Mouse (Mus musculus) ES-Bruce4 (cell line): Measurements from ENCODE around the gene Cyp4a10. TPM values are rescaled to one million over a fixed set of nuclear protein-coding genes. Genes with fewer than 3 reads are reported as not detected.

Source experiments
- H3K27ac ChIP-seq: 2 replicates; pipeline ENCODE4 v1.5.1; 2012; ENCODE audit warnings: low read length, inconsistent platforms; ENCODE audit not compliant: insufficient read depth
- H3K27me3 ChIP-seq: 2 replicates; pipeline ENCODE4 v1.6.1; 2012; ENCODE audit warnings: mild to moderate bottlenecking, low read length, inconsistent platforms; ENCODE audit not compliant: control insufficient read depth, poor library complexity, insufficient read depth, severe bottlenecking
- H3K36me3 ChIP-seq: 2 replicates; pipeline ENCODE4 v1.6.1; 2012; ENCODE audit warnings: inconsistent platforms, mild to moderate bottlenecking, low read length, moderate library complexity; ENCODE audit not compliant: control insufficient read depth, poor library complexity, insufficient read depth, severe bottlenecking
- H3K4me1 ChIP-seq: one replicate; pipeline ENCODE4 v1.8.1; 2011; ENCODE audit warnings: low read length; ENCODE audit not compliant: control insufficient read depth, insufficient read depth
- H3K4me3 ChIP-seq: 2 replicates; pipeline ENCODE4 v1.5.1; 2011; ENCODE audit warnings: low read depth, mild to moderate bottlenecking, low read length
- H3K9ac ChIP-seq: 2 replicates; pipeline ENCODE4 v1.6.1; 2012; ENCODE audit warnings: low read depth, mild to moderate bottlenecking, inconsistent platforms; ENCODE audit not compliant: poor library complexity, severe bottlenecking
- H3K9me3 ChIP-seq: replicated peaks from 2 replicates; pipeline ENCODE4 v1.6.1; 2012; ENCODE audit warnings: mild to moderate bottlenecking, low read length, inconsistent platforms; ENCODE audit not compliant: control insufficient read depth, poor library complexity, insufficient read depth, severe bottlenecking
- CTCF ChIP-seq: IDR thresholded peaks from one replicate; pipeline ENCODE4 v1.8.1; 2011; ENCODE audit warnings: low read depth, low read length
- EP300 ChIP-seq: IDR thresholded peaks from 2 replicates; pipeline ENCODE4 v1.6.1; 2011; ENCODE audit warnings: low read depth, low read length; ENCODE audit not compliant: insufficient read depth
- POLR2A ChIP-seq: IDR thresholded peaks from one replicate; pipeline ENCODE4 v1.8.1; 2011; ENCODE audit warnings: low read length; ENCODE audit not compliant: insufficient read depth
- polyA plus RNA-seq: library from polyadenylated mRNA; stranded (reverse); fragments of >200 nt; gene quantifications from 2 replicates; pipeline ENCODE4 v1.2.4, GENCODE M21; 2011; ENCODE audit warnings: low read depth; ENCODE audit not compliant: missing spikeins, insufficient read depth, insufficient read length

The Cyp4a10 gene
- polyA plus RNA-seq, 1 experiment: not detected

DNA sequence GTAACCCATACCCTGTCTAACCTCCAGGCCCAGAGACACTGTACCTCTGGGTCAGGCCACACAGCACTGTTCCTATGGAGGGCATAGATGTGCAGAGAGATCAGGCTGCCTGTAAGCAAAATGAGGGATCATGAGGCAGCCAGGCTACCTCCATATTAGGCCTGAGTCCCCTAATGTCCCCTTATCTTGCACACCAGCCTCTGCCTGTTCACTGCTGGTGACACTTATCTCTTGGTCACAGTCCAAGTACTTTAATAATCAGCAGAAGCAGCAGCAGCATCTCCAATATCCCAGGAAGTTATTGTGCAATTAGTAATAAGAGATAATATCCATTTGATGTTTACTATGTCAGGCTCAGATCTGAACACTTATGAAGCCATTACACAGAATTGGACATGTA, 65.0 kb downstream of the Cyp4a10 start:
- Histone ChIP-seq H3K4me3 (no peak overlapping the region), H3K9ac (no peak overlapping the region), H3K4me1 (no peaks in the 10 kb centered on the region), H3K27ac (no peak overlapping the region), H3K27me3 (no peaks in the 10 kb centered on the region), H3K36me3 (no peaks in the 10 kb centered on the region), H3K9me3 (no peaks in the 10 kb centered on the region)
- TF ChIP-seq EP300 (no peak), CTCF (no peak), POLR2A (no peak)

Other genes with a start within 250 kb of the Cyp4a10 start
- not detected in 2 replicates for gene Cyp4a12a, start 219.2 kb upstream of the Cyp4a10 start, polyA plus RNA-seq
- gene Cyp4a12b, start 106.6 kb upstream of the Cyp4a10 start, polyA plus RNA-seq: not detected in 2 replicates
- not detected in 2 replicates for gene Cyp4a30b, start 65.7 kb upstream of the Cyp4a10 start, polyA plus RNA-seq
- gene Cyp4a14, start 22.1 kb upstream of the Cyp4a10 start, polyA plus RNA-seq: not detected in 2 replicates
- gene Cyp4a31, start 45.4 kb downstream of the Cyp4a10 start, polyA plus RNA-seq: not detected in 2 replicates
- not detected in 2 replicates for gene Cyp4a32, start 82.7 kb downstream of the Cyp4a10 start, polyA plus RNA-seq
- gene Cyp4b1, start 129.5 kb downstream of the Cyp4a10 start, polyA plus RNA-seq: not detected in 2 replicates
- 33.9 and 35.7 TPM in 2 replicates for gene Efcab14, start 219.5 kb downstream of the Cyp4a10 start, polyA plus RNA-seq